Comparison of ENCODE assay signal across 9 mouse cellular contexts in genomic region chr2:165160466-165160865, GRCm38 (mm10).
DNase-seq lines count a peak whose midpoint lies in the region; ATAC-seq and TF ChIP-seq lines count a peak whose summit lies in the region.
"Had no signal": no experiment of that assay in that cellular context is flagged by ENCODE, and none has a peak within 500 bp of the region (broad histone marks: within the 10 kb centered on the region; RNA-seq: fewer than 3 reads in every experiment).

No protein-coding gene starts in this region.

- no peaks in the 10 kb centered on the region for H3K9me3 ChIP-seq in intestine, embryonic 14.5 days (ENCODE audit: control insufficient read depth, low read length)
- H3K9me3 ChIP-seq in intestine, postnatal 0 days (ENCODE audit: control insufficient read depth), result no peaks in the 10 kb centered on the region
- H3K9me3 ChIP-seq: liver, embryonic 13.5 days had no signal

- H3K9ac ChIP-seq in intestine, embryonic 14.5 days (ENCODE audit: low read length), result no peak overlapping the region
- H3K9ac ChIP-seq in intestine, postnatal 0 days (ENCODE audit: low read depth, low read length), result no peak overlapping the region
- H3K9ac ChIP-seq: liver, embryonic 13.5 days had no signal

- no peaks in the 10 kb centered on the region for H3K36me3 ChIP-seq in intestine, embryonic 14.5 days (ENCODE audit: control insufficient read depth, insufficient read depth, low read length)
- H3K36me3 ChIP-seq in intestine, postnatal 0 days (ENCODE audit: control insufficient read depth, insufficient read depth), result no peaks in the 10 kb centered on the region
- H3K36me3 ChIP-seq: liver, embryonic 13.5 days had no signal

- no peaks in the 10 kb centered on the region for H3K4me1 ChIP-seq in intestine, embryonic 14.5 days (replicated peaks; ENCODE audit: control insufficient read depth, insufficient read depth, low read length)
- H3K4me1 ChIP-seq in intestine, postnatal 0 days (replicated peaks; ENCODE audit: control insufficient read depth, insufficient read depth, low read length), result no peaks in the 10 kb centered on the region
- H3K4me1 ChIP-seq: liver, embryonic 13.5 days had no signal

- H3K27me3 ChIP-seq in intestine, embryonic 14.5 days (replicated peaks; ENCODE audit: control insufficient read depth, insufficient read depth, low read length), result peaks cover 23% of the 10 kb centered on the region
- H3K27me3 ChIP-seq in intestine, postnatal 0 days (replicated peaks; ENCODE audit: control insufficient read depth, insufficient read depth, low read length), result peaks cover 5% of the 10 kb centered on the region; the same call in 1 of the 2 replicates

- TF ChIP-seq CTCF in intestine, postnatal 0 days (IDR thresholded peaks at IDR 0.05; ENCODE audit: low read depth), result no peak
- no peak for TF ChIP-seq CTCF in left cerebral cortex, adult 2 months (IDR thresholded peaks at IDR 0.05)

- H3K4me3 ChIP-seq in intestine, embryonic 14.5 days (ENCODE audit: low read depth, low read length), result no peak overlapping the region
- no peak overlapping the region for H3K4me3 ChIP-seq in intestine, postnatal 0 days (ENCODE audit: low read depth, low read length)
- no peak overlapping the region for H3K4me3 ChIP-seq in left cerebral cortex, adult 2 months
- H3K4me3 ChIP-seq: liver, embryonic 13.5 days had no signal

- DNase-seq in intestine, embryonic 14.5 days (ENCODE audit: low spot score), result peak; percentile 90
- DNase-seq in ES-CJ7 (ENCODE audit: low read depth, low spot score), result peak; percentile 37
- DNase-seq in c-Kit-positive CD71-positive TER-119-positive erythroid progenitor cells, embryonic 14.5 days (ENCODE audit: low spot score), result peak; percentile 19
- peak; percentile 69 for DNase-seq in lung, postnatal 14 days
- no peak for DNase-seq in frontal cortex, postnatal 14 days (ENCODE audit: low spot score in 2 of 2)
- no peak for DNase-seq in cerebellum, adult 9-10 months
- DNase-seq in left cerebral cortex, adult 2 months (ENCODE audit: extremely low spot score in 1 of 2, low spot score in 2 of 2), result no peak
- DNase-seq: liver, embryonic 13.5 days had no signal

- intact Hi-C loops in left cerebral cortex, adult 2 months (cut with DNase I), result no loop called here

- no peak overlapping the region for H3K4me2 ChIP-seq in intestine, embryonic 14.5 days (ENCODE audit: low read length)
- no peak overlapping the region for H3K4me2 ChIP-seq in intestine, postnatal 0 days (replicated peaks; ENCODE audit: low read depth)
- H3K4me2 ChIP-seq: liver, embryonic 13.5 days had no signal

- WGBS in intestine, embryonic 14.5 days, result 5% methylated on average over 5 of the region's 5 CpGs
- 16% methylated on average over 5 of the region's 5 CpGs for WGBS in intestine, postnatal 0 days

- no peak overlapping the region for H3K27ac ChIP-seq in intestine, embryonic 14.5 days (ENCODE audit: low read depth)
- no peak overlapping the region for H3K27ac ChIP-seq in intestine, postnatal 0 days (ENCODE audit: low read depth, low read length)
- H3K27ac ChIP-seq in left cerebral cortex, adult 2 months, result no peak overlapping the region
- H3K27ac ChIP-seq: liver, embryonic 13.5 days had no signal

- no peak for ATAC-seq in intestine, embryonic 14.5 days (replicated peaks; ENCODE audit: low FRiP score, low TSS enrichment, low read depth)
- no peak for ATAC-seq in intestine, postnatal 0 days

Comparison
In these comparisons a context has a peak if more than half of its experiments do, and no peak if none do; other contexts are left out.
1. DNase-seq: peak in intestine, embryonic 14.5 days (single experiment), ES-CJ7 (single experiment), c-Kit-positive CD71-positive TER-119-positive erythroid progenitor cells, embryonic 14.5 days (single experiment) and lung, postnatal 14 days (single experiment); none in frontal cortex, postnatal 14 days (0 of 2), cerebellum, adult 9-10 months (single experiment) and left cerebral cortex, adult 2 months (0 of 2).